Mouse (Mus musculus) lung, postnatal 0 days (tissue): Measurements from ENCODE around the gene Srsf7. TPM values are rescaled to one million over a fixed set of nuclear protein-coding genes. Genes with fewer than 3 reads are reported as not detected.
A peak's percentile ranks its signal among the peaks of the same experiment; 100 is the strongest.

Source experiments
- ATAC-seq: fragments of 200-750 bp; cut with Nextera tagmentation; 2 replicates; pipeline ENCODE4 v1.8.0; 2017; ENCODE audit warnings: moderate library complexity
- DNase-seq: peaks from one replicate; pipeline ENCODE4 v3.0.0-alpha.2; 2016; ENCODE audit warnings: low spot score
- H3K27ac ChIP-seq: fragments of 300-500 bp; sonication (generic); 2 replicates; pipeline ENCODE4 v1.5.1; 2014; ENCODE audit warnings: antibody characterized with exemption, mild to moderate bottlenecking, low read length, mixed read lengths
- H3K27me3 ChIP-seq: fragments of 300-500 bp; sonication (generic); replicated peaks from 2 replicates; pipeline ENCODE4 v1.6.1; 2014; ENCODE audit warnings: low read length, mixed read lengths; ENCODE audit not compliant: insufficient read depth
- H3K36me3 ChIP-seq: fragments of 300-500 bp; sonication (generic); 2 replicates; pipeline ENCODE4 v1.6.1; 2014; ENCODE audit warnings: low read length, mixed read lengths; ENCODE audit not compliant: insufficient read depth
- H3K4me1 ChIP-seq: fragments of 300-500 bp; sonication (generic); 2 replicates; pipeline ENCODE4 v1.6.1; 2014; ENCODE audit warnings: antibody characterized with exemption, low read depth, low read length, mixed read lengths; ENCODE audit not compliant: insufficient read depth
- H3K4me2 ChIP-seq: fragments of 300-500 bp; sonication (generic); replicated peaks from 2 replicates; pipeline ENCODE4 v1.6.1; 2014; ENCODE audit warnings: low read depth, mild to moderate bottlenecking, low read length, moderate library complexity, mixed read lengths
- H3K4me3 ChIP-seq: fragments of 300-500 bp; sonication (generic); 2 replicates; pipeline ENCODE4 v1.5.1; 2014; ENCODE audit warnings: low read depth, low read length
- H3K9ac ChIP-seq: fragments of 300-500 bp; sonication (generic); replicated peaks from 2 replicates; pipeline ENCODE4 v1.6.1; 2014; ENCODE audit warnings: low read depth, mild to moderate bottlenecking
- H3K9me3 ChIP-seq: fragments of 300-500 bp; sonication (generic); 2 replicates; pipeline ENCODE4 v1.6.1; 2016; ENCODE audit warnings: low read length, mixed read lengths
- CTCF ChIP-seq: IDR thresholded peaks from 2 replicates; pipeline ENCODE4 v1.5.1; 2016; ENCODE audit warnings: antibody characterized with exemption, mild to moderate bottlenecking
- EP300 ChIP-seq: IDR thresholded peaks from 2 replicates; pipeline ENCODE4 v1.6.1; 2016; ENCODE audit warnings: antibody characterized with exemption, mild to moderate bottlenecking, control low read depth
- WGBS: fragments of 180-500 bp; shearing (Covaris S2); extraction: QIAGEN DNeasy Blood & Tissue Kit; methylation state at CpG from one replicate; pipeline ENCODE4 v1.1.7; 2014; 5-methylcytosine and 5-hydroxymethylcytosine counted together
- polyA plus RNA-seq: library from polyadenylated mRNA; unstranded; fragments of >200 nt; fragmentation: Nextera tagmentation; extraction: Ambion mirVana; gene quantifications from 2 replicates; pipeline ENCODE4 v1.2.1, GENCODE M21; 2015

Srsf7 gene
- polyA plus RNA-seq, 1 experiment from 2014 or later, result 162 TPM

DNA sequence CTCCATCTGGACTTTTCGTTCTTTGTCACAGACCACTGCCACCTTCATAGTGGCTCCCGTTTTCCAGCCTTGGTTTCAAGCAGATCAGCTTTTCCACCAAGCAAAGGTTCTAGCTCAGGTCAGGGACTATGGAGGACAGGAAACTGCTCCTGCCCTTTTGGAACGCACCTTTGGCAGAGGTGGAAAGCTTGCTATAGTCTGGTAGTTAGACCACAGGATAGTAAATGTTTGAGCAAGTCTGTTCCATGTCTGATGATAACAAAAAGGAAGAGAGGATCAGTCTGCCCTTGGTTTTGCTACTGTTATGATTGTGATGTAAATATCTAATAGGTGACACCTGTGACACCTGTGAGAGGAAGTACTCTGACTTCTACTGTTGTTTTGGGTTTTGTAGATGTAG is 31.1 kb downstream of the Srsf7 start:
- no peaks in the 10 kb centered on the region for H3K36me3 ChIP-seq
- H3K4me2 ChIP-seq, result no peak overlapping the region
- no peak overlapping the region for H3K27ac ChIP-seq
- H3K9ac ChIP-seq, result no peak overlapping the region
- no peaks in the 10 kb centered on the region for H3K9me3 ChIP-seq
- no peak for ATAC-seq
- no peak overlapping the region for H3K4me3 ChIP-seq
- TF ChIP-seq CTCF, result no peak
- no peak for TF ChIP-seq EP300
- DNase-seq, result no peak
- 0 out of 2 replicates have a peak, but pooled peaks cover 5% of the 10 kb centered on the region for H3K4me1 ChIP-seq
- WGBS, result 89% methylated on average over 3 of the region's 3 CpGs
- H3K27me3 ChIP-seq, result no peaks in the 10 kb centered on the region

DNA sequence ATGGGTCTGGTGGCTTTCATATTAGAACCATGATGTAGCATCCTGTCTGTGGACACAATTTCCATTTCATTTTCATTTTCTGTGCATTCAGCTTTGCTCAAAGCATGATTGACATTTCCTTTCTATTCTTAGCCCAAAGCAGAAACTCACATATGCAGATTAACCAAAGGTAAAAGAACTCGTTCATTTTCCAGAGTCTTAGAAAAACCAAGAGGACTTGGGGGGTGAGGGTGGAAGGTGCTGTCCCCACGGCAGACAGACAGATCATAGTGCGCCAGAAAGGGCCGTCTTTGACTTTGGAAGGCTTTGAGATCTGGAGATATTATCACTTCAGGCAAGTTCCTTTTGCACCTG is 31.7 kb downstream of the Srsf7 start:
- TF ChIP-seq CTCF (no peak), EP300 (no peak)
- 85% methylated on average over 4 of the region's 4 CpGs for WGBS
- Histone ChIP-seq H3K4me1 (0 out of 2 replicates have a peak, but pooled peaks cover 5% of the 10 kb centered on the region), H3K9me3 (no peaks in the 10 kb centered on the region), H3K4me2 (no peak overlapping the region), H3K27me3 (no peaks in the 10 kb centered on the region), H3K9ac (no peak overlapping the region), H3K4me3 (no peak overlapping the region), H3K27ac (no peak overlapping the region), H3K36me3 (no peaks in the 10 kb centered on the region)
- no peak for DNase-seq
- ATAC-seq, result no peak

DNA sequence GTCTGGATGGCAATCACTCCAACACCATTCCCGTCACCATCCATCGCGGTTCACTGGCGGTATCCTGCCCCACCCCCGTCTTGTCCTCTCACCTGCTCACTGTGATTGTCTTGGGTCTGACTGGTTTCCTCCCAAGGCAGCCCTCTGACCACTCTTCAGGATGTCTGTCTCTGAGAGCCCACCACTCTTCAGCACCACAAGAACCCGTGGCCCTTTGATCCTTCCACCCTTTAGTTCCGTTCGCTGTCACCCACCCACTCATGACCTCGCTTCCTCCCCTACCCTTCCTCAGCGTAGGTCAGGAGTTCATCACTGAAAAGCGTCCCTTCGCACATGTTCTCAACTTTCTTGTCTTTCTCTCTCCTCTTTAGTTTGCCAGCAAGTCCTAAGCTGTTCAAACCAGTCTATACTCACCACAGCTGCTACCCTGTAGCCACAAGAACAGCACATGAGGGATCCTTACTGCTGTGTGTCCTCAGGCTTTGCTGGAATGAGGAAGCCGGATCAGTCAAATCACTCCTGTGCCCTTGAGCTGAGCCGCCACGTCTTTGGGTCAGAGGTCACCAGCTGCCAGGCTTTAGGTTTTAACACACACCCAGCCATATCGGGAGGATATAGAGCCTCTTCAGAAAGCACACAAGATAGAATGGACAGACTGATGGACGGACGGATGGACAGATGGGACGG is 32.3 kb downstream of the Srsf7 start:
- 58% methylated on average over 19 of the region's 19 CpGs for WGBS
- no peaks in the 10 kb centered on the region for H3K9me3 ChIP-seq
- 0 out of 2 replicates have a peak, but pooled peaks cover 5% of the 10 kb centered on the region for H3K4me1 ChIP-seq
- H3K4me2 ChIP-seq, result no peak overlapping the region
- H3K9ac ChIP-seq, result no peak overlapping the region
- H3K36me3 ChIP-seq, result no peaks in the 10 kb centered on the region
- H3K4me3 ChIP-seq, result no peak overlapping the region
- no peaks in the 10 kb centered on the region for H3K27me3 ChIP-seq
- no peak for TF ChIP-seq EP300
- TF ChIP-seq CTCF, result no peak
- DNase-seq (peak; percentile 40), ATAC-seq (peak; percentile 53)
- H3K27ac ChIP-seq, result no peak overlapping the region

DNA sequence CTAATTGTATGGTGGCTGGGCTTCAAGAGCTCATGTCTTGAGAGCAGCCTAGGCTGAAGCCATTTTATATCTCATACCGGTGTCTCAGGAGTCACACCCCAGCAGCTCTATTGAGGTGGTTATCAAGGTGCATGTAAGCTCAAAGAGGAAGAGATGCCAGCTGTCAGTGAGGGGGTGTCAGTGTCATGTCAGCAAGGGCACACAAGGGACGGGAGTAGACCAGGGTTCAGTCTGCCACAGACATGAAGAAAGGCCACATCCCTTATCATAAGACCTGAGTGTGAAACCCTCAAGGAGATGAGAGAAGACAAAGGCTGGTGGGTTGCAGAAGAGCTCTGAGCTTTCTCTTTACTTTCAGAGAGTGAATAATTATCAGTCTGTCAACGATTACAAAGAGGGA is 33.0 kb downstream of the Srsf7 start:
- Histone ChIP-seq H3K4me3 (no peak overlapping the region), H3K4me1 (0 out of 2 replicates have a peak, but pooled peaks cover 5% of the 10 kb centered on the region), H3K4me2 (no peak overlapping the region), H3K9ac (no peak overlapping the region), H3K9me3 (no peaks in the 10 kb centered on the region), H3K27me3 (no peaks in the 10 kb centered on the region), H3K36me3 (no peaks in the 10 kb centered on the region), H3K27ac (no peak overlapping the region)
- WGBS, result 70% methylated on average over 3 of the region's 3 CpGs
- TF ChIP-seq EP300 (no peak), CTCF (no peak)
- ATAC-seq (no peak), DNase-seq (no peak)

DNA sequence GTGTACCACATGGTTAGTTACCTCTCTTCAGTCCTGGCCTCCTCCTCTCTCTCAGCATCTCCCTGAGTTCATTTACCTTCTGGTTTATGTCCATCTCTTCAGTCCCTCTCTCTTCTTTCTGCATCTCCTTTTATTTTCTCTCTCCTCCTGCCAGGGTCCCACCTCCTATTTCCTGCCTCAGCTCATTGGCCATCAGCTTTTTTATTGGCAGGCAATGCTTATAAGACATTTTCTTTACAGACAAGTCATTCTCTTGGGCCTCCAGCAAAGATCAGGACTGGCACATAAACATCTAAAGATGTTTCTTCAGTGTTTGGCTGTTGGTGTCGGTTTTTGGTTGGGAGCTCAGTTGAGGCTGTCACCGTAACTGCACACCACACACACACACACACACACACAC is 33.4 kb downstream of the Srsf7 start:
- Histone ChIP-seq H3K9me3 (no peaks in the 10 kb centered on the region), H3K36me3 (no peaks in the 10 kb centered on the region), H3K4me2 (no peak overlapping the region), H3K27me3 (no peaks in the 10 kb centered on the region), H3K9ac (no peak overlapping the region), H3K27ac (no peak overlapping the region), H3K4me3 (no peak overlapping the region), H3K4me1 (0 out of 2 replicates have a peak, but pooled peaks cover 5% of the 10 kb centered on the region)
- no peak for ATAC-seq
- 90% methylated on average over 2 of the region's 2 CpGs for WGBS
- TF ChIP-seq EP300, result no peak
- TF ChIP-seq CTCF, result no peak
- DNase-seq, result no peak

DNA sequence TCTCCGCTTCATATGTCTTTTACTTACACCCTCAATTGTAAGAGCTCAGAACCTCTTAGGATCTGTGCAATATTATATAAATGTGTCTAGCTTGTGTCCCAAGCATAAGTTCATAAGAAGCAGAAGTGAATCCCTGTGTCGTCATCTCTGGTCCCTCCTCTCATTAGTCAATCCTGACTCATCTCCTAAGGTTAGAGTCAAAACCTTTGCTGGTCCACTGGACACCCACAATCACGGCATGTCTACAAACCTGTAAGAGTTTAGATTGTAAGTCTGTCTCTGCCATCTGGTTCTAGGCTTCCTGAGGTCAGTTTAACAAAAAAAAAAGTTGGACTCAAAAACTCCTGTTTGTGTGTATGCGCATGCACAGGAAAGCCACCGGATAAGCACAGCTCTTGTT is 34.3 kb downstream of the Srsf7 start:
- Histone ChIP-seq H3K9ac (no peak overlapping the region), H3K36me3 (no peaks in the 10 kb centered on the region), H3K27ac (no peak overlapping the region), H3K9me3 (no peaks in the 10 kb centered on the region), H3K4me1 (0 out of 2 replicates have a peak, but pooled peaks cover 5% of the 10 kb centered on the region), H3K4me2 (no peak overlapping the region), H3K4me3 (no peak overlapping the region), H3K27me3 (no peaks in the 10 kb centered on the region)
- TF ChIP-seq CTCF, result no peak
- no peak for TF ChIP-seq EP300
- no peak for ATAC-seq
- peak; percentile 48 for DNase-seq
- WGBS, result 69% methylated on average over 5 of the region's 5 CpGs

DNA sequence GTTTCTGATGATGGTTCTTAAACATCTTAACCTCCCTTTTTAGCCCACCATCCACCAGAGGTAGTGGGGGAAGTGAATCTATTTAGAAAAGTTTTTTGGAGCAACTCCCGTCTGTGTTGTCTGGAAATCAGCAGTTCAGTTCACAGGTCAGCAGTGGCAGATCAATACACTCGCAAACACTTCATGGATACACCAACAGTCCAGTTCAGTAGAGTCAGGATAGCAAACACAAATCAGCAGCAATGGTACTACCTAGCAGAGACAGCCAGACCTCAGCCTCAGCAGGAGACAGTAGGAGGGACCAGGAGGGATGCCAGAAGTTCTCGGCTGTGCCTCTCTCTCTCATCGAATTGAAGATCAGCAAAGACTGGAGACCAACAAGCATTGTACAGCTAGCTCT is 35.2 kb downstream of the Srsf7 start:
- Histone ChIP-seq H3K4me1 (0 out of 2 replicates have a peak, but pooled peaks cover 5% of the 10 kb centered on the region), H3K27me3 (no peaks in the 10 kb centered on the region), H3K9ac (no peak overlapping the region), H3K9me3 (no peaks in the 10 kb centered on the region), H3K4me2 (no peak overlapping the region), H3K27ac (no peak overlapping the region), H3K36me3 (no peaks in the 10 kb centered on the region), H3K4me3 (no peak overlapping the region)
- DNase-seq, result no peak
- TF ChIP-seq CTCF (no peak), EP300 (no peak)
- WGBS, result 86% methylated on average over 4 of the region's 4 CpGs
- no peak for ATAC-seq
